Mouse (Mus musculus): ENCODE data around the gene Skap1. TPM values are rescaled to one million over a fixed set of nuclear protein-coding genes. Genes with fewer than 3 reads are reported as not detected.
"Not testable (repeated sequence)": the region's sequence is repeated elsewhere in the genome, so short reads cannot be mapped to it uniquely, and the experiment has no call there.

The Skap1 gene
- total and polyA plus RNA-seq, 3 experiments = 0.25 to 0.98 TPM; not detected in 1

DNA sequence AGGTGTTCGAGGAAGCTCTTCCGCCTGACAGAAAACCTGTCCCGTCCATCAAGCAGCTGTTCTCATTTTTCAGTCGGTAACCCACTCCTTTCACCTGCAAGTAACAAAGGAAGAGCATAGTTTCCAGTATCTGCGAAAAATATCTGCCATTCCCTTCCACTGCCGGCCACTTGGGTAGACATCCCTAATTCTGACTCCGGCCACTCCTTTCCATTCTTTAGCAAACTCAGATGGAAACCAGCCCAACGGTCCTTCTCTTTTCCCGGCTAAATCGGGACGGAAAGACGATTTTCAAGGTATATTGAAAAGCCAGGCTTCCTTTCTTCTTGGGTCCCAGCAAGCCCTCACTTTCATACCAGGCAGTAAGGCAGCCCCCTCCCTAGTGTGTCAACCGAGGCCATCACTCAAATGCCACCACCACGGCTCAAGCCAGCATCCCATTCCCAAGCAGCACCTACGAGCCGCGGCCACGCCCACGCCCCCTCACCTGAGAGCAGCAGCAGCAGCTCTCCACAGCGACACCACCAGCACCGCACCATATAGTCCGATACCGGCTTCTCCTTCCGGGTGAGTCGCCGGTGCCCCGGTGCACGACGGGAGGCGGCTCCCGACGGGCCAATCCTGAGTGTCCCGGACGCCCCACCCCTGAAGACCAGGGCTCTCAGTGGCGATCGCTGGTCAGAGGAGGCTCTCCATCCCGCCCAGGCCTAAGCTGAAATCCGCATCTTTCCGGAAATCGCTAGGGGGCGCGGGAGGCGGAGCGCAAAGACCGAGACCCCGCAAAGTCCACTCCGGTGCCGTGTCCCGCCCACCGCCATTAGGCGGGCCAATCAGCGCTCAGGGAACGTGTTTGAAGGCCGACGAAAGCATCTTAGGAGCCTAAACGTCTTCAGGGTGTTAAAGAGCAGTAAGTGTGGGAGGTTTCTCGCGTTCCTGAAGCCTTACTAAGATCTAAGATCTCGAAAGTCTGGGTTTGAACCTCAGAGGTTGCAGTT is 312.9 kb downstream of the Skap1 start, which contains the start of gene Snx11:
Gene Snx11 (minus strand): TSS at position 592 of the 995 bp plus-strand sequence.
- peak within 1 kb of the TSS; percentile 82 for H3K4me3 ChIP-seq
- intact Hi-C loops (cut with DNase I) = loop anchor here (2.0 to 5.0 kb wide), 2 partner anchors 16 to 85 kb away; no protein-coding TSS in a partner anchor
- peak; percentile 85 for TF ChIP-seq POLR2A (IDR thresholded peaks at IDR 0.05; ENCODE audit: insufficient read depth, low read depth, low read length)
- TF ChIP-seq CTCF (IDR thresholded peaks at IDR 0.05) = peak; percentile 96
- no peak for TF ChIP-seq EP300 (IDR thresholded peaks at IDR 0.05; ENCODE audit: insufficient read depth, low read depth, low read length)
- 1% methylated on average over 59 of the region's 59 CpGs for WGBS
- H3K9ac ChIP-seq (ENCODE audit: low read depth, low read length) = peak within 1 kb of the TSS; percentile 84
- H3K27me3 ChIP-seq (ENCODE audit: control insufficient read depth, insufficient read depth, low read length) = no peaks in the 10 kb centered on the region
- H3K36me3 ChIP-seq (ENCODE audit: control insufficient read depth, insufficient read depth, low read length) = 0 out of 2 replicates have a peak, but pooled peaks cover 2% of the 10 kb centered on the region
- H3K4me1 ChIP-seq (ENCODE audit: control insufficient read depth, insufficient read depth, low read length) = peaks cover 9% of the 10 kb centered on the region
- H3K79me2 ChIP-seq (replicated peaks; ENCODE audit: control insufficient read depth, insufficient read depth, low read length) = no peaks in the 10 kb centered on the region
- peak within 1 kb of the TSS; percentile 78 for H3K27ac ChIP-seq
- DNase-seq = peak; percentile 99 to 100

DNA sequence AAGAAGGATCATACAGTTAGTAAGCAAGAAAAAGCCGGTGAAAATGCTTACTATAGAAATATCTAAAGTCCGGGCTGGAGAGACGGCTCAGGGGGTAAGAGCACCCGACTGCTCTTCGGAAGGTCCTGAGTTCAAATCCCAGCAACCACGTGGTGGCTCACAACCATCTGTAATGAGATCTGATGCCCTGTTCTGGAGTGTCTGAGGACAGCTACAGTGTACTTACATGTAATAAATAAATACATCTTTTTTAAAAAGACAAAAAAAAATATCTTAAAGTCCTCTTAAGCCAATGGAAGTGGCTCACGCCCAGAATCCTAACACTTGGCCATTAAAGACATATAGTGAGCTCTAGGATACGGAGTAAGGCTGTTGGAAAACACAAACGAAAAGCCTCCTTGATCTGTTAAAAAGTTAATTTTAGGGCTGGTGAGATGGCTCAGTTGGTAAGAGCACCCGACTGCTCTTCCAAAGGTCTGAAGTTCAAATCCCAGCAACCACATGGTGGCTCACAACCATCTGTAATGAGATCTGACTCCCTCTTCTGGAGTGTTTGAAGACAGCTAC is 313.8 kb downstream of the Skap1 start:
- H3K27me3 ChIP-seq (ENCODE audit: control insufficient read depth, insufficient read depth, low read length); DNase-seq; H3K36me3 ChIP-seq (ENCODE audit: control insufficient read depth, insufficient read depth, low read length); H3K79me2 ChIP-seq (replicated peaks; ENCODE audit: control insufficient read depth, insufficient read depth, low read length); H3K4me1 ChIP-seq (ENCODE audit: control insufficient read depth, insufficient read depth, low read length): not testable (repeated sequence)
- WGBS = 61% methylated on average over 10 of the region's 10 CpGs
- intact Hi-C loops (cut with DNase I) = loop anchor here (5.0 kb wide), 1 partner anchor 84 kb away; no protein-coding TSS in a partner anchor
- H3K27ac ChIP-seq = peak overlapping the region; percentile 78
- H3K4me3 ChIP-seq = peak overlapping the region; percentile 82
- H3K9ac ChIP-seq (ENCODE audit: low read depth, low read length) = peak overlapping the region; percentile 42; the same call in 1 of the 2 replicates

DNA sequence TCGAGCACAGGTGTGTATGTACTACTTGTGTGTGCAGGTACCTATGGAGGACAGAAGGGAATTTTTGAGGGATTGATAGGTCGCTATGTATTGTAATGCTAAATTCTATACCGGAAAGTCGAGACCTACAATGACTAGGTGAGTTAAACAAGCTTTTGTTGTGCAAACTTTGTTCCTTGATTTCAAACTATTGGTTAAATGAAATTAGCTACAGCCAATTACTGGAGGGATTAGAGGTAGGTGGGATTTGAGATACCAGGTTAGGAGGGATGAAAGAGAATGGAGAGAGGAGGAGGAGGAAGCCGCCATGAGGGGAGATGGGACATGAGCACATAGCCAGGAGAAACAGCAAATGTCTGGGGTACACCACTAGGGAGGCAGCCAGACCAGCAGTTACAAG is 315.9 kb downstream of the Skap1 start:
- peaks cover 6% of the 10 kb centered on the region for H3K4me1 ChIP-seq (ENCODE audit: control insufficient read depth, insufficient read depth, low read length)
- H3K79me2 ChIP-seq (replicated peaks; ENCODE audit: control insufficient read depth, insufficient read depth, low read length) = no peaks in the 10 kb centered on the region
- H3K9ac ChIP-seq (ENCODE audit: low read depth, low read length) = no peak overlapping the region
- intact Hi-C loops (cut with DNase I) = no loop called here
- H3K27me3 ChIP-seq (ENCODE audit: control insufficient read depth, insufficient read depth, low read length) = no peaks in the 10 kb centered on the region
- DNase-seq = no peak
- no peak overlapping the region for H3K27ac ChIP-seq
- H3K4me3 ChIP-seq = no peak overlapping the region
- 68% methylated on average over 5 of the region's 5 CpGs for WGBS
- 0 out of 2 replicates have a peak, but pooled peaks cover 2% of the 10 kb centered on the region for H3K36me3 ChIP-seq (ENCODE audit: control insufficient read depth, insufficient read depth, low read length)
- no peak for TF ChIP-seq POLR2A (IDR thresholded peaks at IDR 0.05; ENCODE audit: insufficient read depth, low read depth, low read length)
- TF ChIP-seq EP300 (IDR thresholded peaks at IDR 0.05; ENCODE audit: insufficient read depth, low read depth, low read length) = no peak
- no peak for TF ChIP-seq CTCF (IDR thresholded peaks at IDR 0.05)

DNA sequence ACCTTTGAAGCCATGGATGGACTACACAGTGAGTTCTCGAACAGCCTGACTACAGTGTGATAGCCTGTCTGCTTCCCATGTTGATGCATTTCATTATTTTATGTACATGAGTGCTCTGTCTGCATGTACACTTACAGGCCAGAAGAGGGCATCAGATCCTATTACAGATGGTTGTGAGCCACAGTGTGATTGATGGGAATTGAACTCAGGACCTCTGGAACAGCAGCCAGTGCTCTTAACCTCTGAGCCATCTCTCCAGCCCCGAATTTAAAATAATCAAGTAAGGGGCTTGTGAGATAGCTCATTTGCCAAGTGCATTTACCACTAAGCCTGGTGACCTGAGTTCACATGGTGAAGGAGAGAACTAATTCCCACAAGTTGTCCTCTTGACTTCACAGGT is 317.0 kb downstream of the Skap1 start:
- Histone ChIP-seq H3K9ac (ENCODE audit: low read depth, low read length) (no peak overlapping the region), H3K79me2 (replicated peaks; ENCODE audit: control insufficient read depth, insufficient read depth, low read length) (no peaks in the 10 kb centered on the region), H3K27me3 (ENCODE audit: control insufficient read depth, insufficient read depth, low read length) (no peaks in the 10 kb centered on the region), H3K4me1 (ENCODE audit: control insufficient read depth, insufficient read depth, low read length) (peaks cover 3% of the 10 kb centered on the region), H3K27ac (no peak overlapping the region), H3K4me3 (no peak overlapping the region), H3K36me3 (ENCODE audit: control insufficient read depth, insufficient read depth, low read length) (no peaks in the 10 kb centered on the region)
- TF ChIP-seq CTCF (IDR thresholded peaks at IDR 0.05) (peak; percentile 63), POLR2A (IDR thresholded peaks at IDR 0.05; ENCODE audit: insufficient read depth, low read depth, low read length) (no peak)
- 80% methylated on average over 2 of the region's 2 CpGs for WGBS
- intact Hi-C loops (cut with DNase I) = no loop called here
- no peak for DNase-seq

DNA sequence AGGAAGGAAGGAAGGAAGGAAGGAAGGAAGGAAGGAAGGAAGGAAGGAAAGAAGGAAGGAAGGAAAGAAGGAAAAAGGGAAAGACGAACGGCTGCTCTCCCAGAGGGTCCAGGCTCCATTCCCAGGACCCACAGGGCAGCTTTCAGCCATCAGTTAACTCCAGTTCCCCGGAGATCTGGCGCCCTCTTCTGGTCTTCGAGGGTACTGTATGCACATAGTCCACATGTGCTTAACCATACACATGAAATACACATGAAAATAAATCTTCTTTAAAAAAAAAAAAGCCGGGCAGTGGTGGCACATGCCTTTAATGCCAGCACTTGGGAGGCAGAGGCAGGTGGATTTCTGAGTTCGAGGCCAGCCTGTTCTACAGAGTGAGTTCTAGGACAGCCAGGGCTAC is 320.5 kb downstream of the Skap1 start:
- H3K27me3 ChIP-seq (ENCODE audit: control insufficient read depth, insufficient read depth, low read length); H3K9ac ChIP-seq (ENCODE audit: low read depth, low read length); H3K4me1 ChIP-seq (ENCODE audit: control insufficient read depth, insufficient read depth, low read length); H3K79me2 ChIP-seq (replicated peaks; ENCODE audit: control insufficient read depth, insufficient read depth, low read length); H3K36me3 ChIP-seq (ENCODE audit: control insufficient read depth, insufficient read depth, low read length); intact Hi-C loops (cut with DNase I); H3K4me3 ChIP-seq; H3K27ac ChIP-seq: not testable (repeated sequence)
- TF ChIP-seq CTCF (IDR thresholded peaks at IDR 0.05) = peak; percentile 73
- DNase-seq = peak; percentile 45 to 66
- WGBS = 11% methylated on average over 7 of the region's 7 CpGs
